Mouse (Mus musculus): ENCODE results near the gene Nup35. TPM values are rescaled to one million over a fixed set of nuclear protein-coding genes. Genes with fewer than 3 reads are reported as not detected.

Gene Nup35
- polyA plus RNA-seq, 1 experiment from 2014 or later = 55.3 TPM

GRCm38 (mm10) chr2:80669868-80670666 lies 53.0 kb downstream of the Nup35 start:
- no peak for ATAC-seq
- no peak overlapping the region for H3K4me3 ChIP-seq (replicated peaks; ENCODE audit: low read length)
- H3K36me3 ChIP-seq (ENCODE audit: control insufficient read depth, insufficient read depth) = peaks cover 2% of the 10 kb centered on the region; the same call in 1 of the 2 replicates
- no peak overlapping the region for H3K4me2 ChIP-seq (ENCODE audit: low read length)
- H3K9ac ChIP-seq (replicated peaks; ENCODE audit: low read depth, low read length) = no peak overlapping the region
- H3K27me3 ChIP-seq (replicated peaks; ENCODE audit: control insufficient read depth, insufficient read depth, low read length) = no peaks in the 10 kb centered on the region
- WGBS = 63% methylated on average over 11 of the region's 11 CpGs
- H3K4me1 ChIP-seq (replicated peaks; ENCODE audit: control insufficient read depth, insufficient read depth, low read length) = no peaks in the 10 kb centered on the region
- H3K9me3 ChIP-seq (ENCODE audit: control insufficient read depth, low read length) = no peaks in the 10 kb centered on the region
- no peak overlapping the region for H3K27ac ChIP-seq (ENCODE audit: low read length)

GRCm38 (mm10) chr2:80678803-80679202 lies 61.8 kb downstream of the Nup35 start:
- Histone ChIP-seq H3K4me2 (ENCODE audit: low read length) (no peak overlapping the region), H3K4me1 (replicated peaks; ENCODE audit: control insufficient read depth, insufficient read depth, low read length) (no peaks in the 10 kb centered on the region), H3K9me3 (ENCODE audit: control insufficient read depth, low read length) (no peaks in the 10 kb centered on the region), H3K27me3 (replicated peaks; ENCODE audit: control insufficient read depth, insufficient read depth, low read length) (no peaks in the 10 kb centered on the region), H3K9ac (replicated peaks; ENCODE audit: low read depth, low read length) (no peak overlapping the region), H3K36me3 (ENCODE audit: control insufficient read depth, insufficient read depth) (no peaks in the 10 kb centered on the region), H3K4me3 (replicated peaks; ENCODE audit: low read length) (no peak overlapping the region), H3K27ac (ENCODE audit: low read length) (no peak overlapping the region)
- ATAC-seq = no peak
- WGBS = 92% methylated on average over 8 of the region's 8 CpGs

- WGBS = 79% methylated on average over 6 of the region's 6 CpGs
- no peaks in the 10 kb centered on the region for H3K36me3 ChIP-seq (ENCODE audit: control insufficient read depth, insufficient read depth)
- ATAC-seq = no peak
- no peaks in the 10 kb centered on the region for H3K9me3 ChIP-seq (ENCODE audit: control insufficient read depth, low read length)
- no peaks in the 10 kb centered on the region for H3K27me3 ChIP-seq (replicated peaks; ENCODE audit: control insufficient read depth, insufficient read depth, low read length)
- H3K4me1 ChIP-seq (replicated peaks; ENCODE audit: control insufficient read depth, insufficient read depth, low read length) = no peaks in the 10 kb centered on the region
- H3K27ac ChIP-seq (ENCODE audit: low read length) = no peak overlapping the region
- H3K9ac ChIP-seq (replicated peaks; ENCODE audit: low read depth, low read length) = no peak overlapping the region
- no peak overlapping the region for H3K4me3 ChIP-seq (replicated peaks; ENCODE audit: low read length)
- no peak overlapping the region for H3K4me2 ChIP-seq (ENCODE audit: low read length)
These were observed 66.7 kb downstream of the Nup35 start for GRCm38 (mm10) chr2:80683727-80684239.

GRCm38 (mm10) chr2:80684396-80685071 lies 67.5 kb downstream of the Nup35 start:
- ATAC-seq = no peak
- Histone ChIP-seq H3K4me1 (replicated peaks; ENCODE audit: control insufficient read depth, insufficient read depth, low read length) (no peaks in the 10 kb centered on the region), H3K4me3 (replicated peaks; ENCODE audit: low read length) (no peak overlapping the region), H3K9me3 (ENCODE audit: control insufficient read depth, low read length) (no peaks in the 10 kb centered on the region), H3K27ac (ENCODE audit: low read length) (no peak overlapping the region), H3K36me3 (ENCODE audit: control insufficient read depth, insufficient read depth) (no peaks in the 10 kb centered on the region), H3K9ac (replicated peaks; ENCODE audit: low read depth, low read length) (no peak overlapping the region), H3K4me2 (ENCODE audit: low read length) (no peak overlapping the region), H3K27me3 (replicated peaks; ENCODE audit: control insufficient read depth, insufficient read depth, low read length) (no peaks in the 10 kb centered on the region)
- WGBS = 73% methylated on average over 6 of the region's 6 CpGs

GRCm38 (mm10) chr2:80688261-80688660 lies 71.2 kb downstream of the Nup35 start:
- Histone ChIP-seq H3K4me2 (ENCODE audit: low read length) (no peak overlapping the region), H3K27me3 (replicated peaks; ENCODE audit: control insufficient read depth, insufficient read depth, low read length) (no peaks in the 10 kb centered on the region), H3K9ac (replicated peaks; ENCODE audit: low read depth, low read length) (no peak overlapping the region), H3K4me1 (replicated peaks; ENCODE audit: control insufficient read depth, insufficient read depth, low read length) (no peaks in the 10 kb centered on the region), H3K4me3 (replicated peaks; ENCODE audit: low read length) (no peak overlapping the region), H3K9me3 (ENCODE audit: control insufficient read depth, low read length) (no peaks in the 10 kb centered on the region), H3K27ac (ENCODE audit: low read length) (no peak overlapping the region), H3K36me3 (ENCODE audit: control insufficient read depth, insufficient read depth) (no peaks in the 10 kb centered on the region)
- 13% methylated on average over 4 of the region's 4 CpGs for WGBS
- no peak for ATAC-seq

GRCm38 (mm10) chr2:80707429-80707828 lies 90.4 kb downstream of the Nup35 start:
- ATAC-seq = no peak

More at GRCm38 (mm10) chr2:80707429-80707828, 90.4 kb downstream of the Nup35 start:
- H3K4me2 ChIP-seq (ENCODE audit: low read length) = no peak overlapping the region
- no peaks in the 10 kb centered on the region for H3K36me3 ChIP-seq (ENCODE audit: control insufficient read depth, insufficient read depth)
- no peak overlapping the region for H3K27ac ChIP-seq (ENCODE audit: low read length)
- H3K9me3 ChIP-seq (ENCODE audit: control insufficient read depth, low read length) = no peaks in the 10 kb centered on the region
- no peaks in the 10 kb centered on the region for H3K27me3 ChIP-seq (replicated peaks; ENCODE audit: control insufficient read depth, insufficient read depth, low read length)
- WGBS = 87% methylated on average over 1 of the region's 1 CpGs
- no peak overlapping the region for H3K4me3 ChIP-seq (replicated peaks; ENCODE audit: low read length)
- no peak overlapping the region for H3K9ac ChIP-seq (replicated peaks; ENCODE audit: low read depth, low read length)
- H3K4me1 ChIP-seq (replicated peaks; ENCODE audit: control insufficient read depth, insufficient read depth, low read length) = no peaks in the 10 kb centered on the region

MicroRNAs encoded within 50 kb of the gene (microRNA counts, 519-probe panel; counts per million panel counts)
- 2,440 counts per million, percentile 58 among the panel's probes with 10 or more counts for microRNA mmu-miR-684

Small RNA genes within 50 kb of the gene (microRNA-seq; reads per million reads assigned to microRNA genes)
- gene Mir684-1 = not detected

Other genes starting within 250 kb of the Nup35 start
- gene Frzb, start 169.6 kb upstream of the Nup35 start, polyA plus RNA-seq (2015; fragmentation: Nextera tagmentation; extraction: Ambion mirVana) = 4.2 and 5.2 TPM in 2 replicates
- 103 and 108 TPM in 2 replicates for gene Nckap1, start 35.9 kb upstream of the Nup35 start, polyA plus RNA-seq (2015; fragmentation: Nextera tagmentation; extraction: Ambion mirVana)
- 16.3 and 16.5 TPM in 2 replicates for gene Dusp19, start 191 bp upstream of the Nup35 start, polyA plus RNA-seq (2015; fragmentation: Nextera tagmentation; extraction: Ambion mirVana)

All from forebrain, embryonic 16.5 days (tissue).